Mouse (Mus musculus) stomach, postnatal 0 days (tissue): ENCODE measurements around the gene Nmrk2.

Experiments used
- CTCF ChIP-seq: IDR thresholded peaks from 2 replicates; pipeline ENCODE4 v1.5.1; 2016; ENCODE audit warnings: antibody characterized with exemption, low read depth, mild to moderate bottlenecking, moderate library complexity
- EP300 ChIP-seq: optimal IDR thresholded peaks from 2 replicates; pipeline ENCODE3; 2016; ENCODE audit warnings: antibody characterized with exemption

- TF ChIP-seq EP300 (no peak), CTCF (no peak)
Observed at GRCm38 (mm10) chr10:81200605-81201287, 1.1 kb downstream of the Nmrk2 start.
